Mouse (Mus musculus) neural tube, embryonic 14.5 days (tissue): ENCODE data around the gene Cfap97. TPM values are rescaled to one million over a fixed set of nuclear protein-coding genes. Genes with fewer than 3 reads are reported as not detected.
"Not testable (repeated sequence)": the region's sequence is repeated elsewhere in the genome, so short reads cannot be mapped to it uniquely, and the experiment has no call there.

Experiments used
- ATAC-seq: fragments of 200-750 bp; cut with Nextera tagmentation; 2 replicates; pipeline ENCODE4 v1.8.0; 2017; ENCODE audit warnings: low read depth, mild to moderate bottlenecking, moderate TSS enrichment, moderate library complexity
- H3K27ac ChIP-seq: fragments of 300-500 bp; sonication (generic); 2 replicates; pipeline ENCODE4 v1.5.1; 2014; ENCODE audit warnings: low read depth, mild to moderate bottlenecking, control low read depth, low read length, moderate library complexity, mixed read lengths
- H3K27me3 ChIP-seq: fragments of 300-500 bp; sonication (generic); 2 replicates; pipeline ENCODE4 v1.6.1; 2014; ENCODE audit warnings: low read length; ENCODE audit not compliant: control insufficient read depth, insufficient read depth
- H3K36me3 ChIP-seq: fragments of 300-500 bp; sonication (generic); 2 replicates; pipeline ENCODE4 v1.6.1; 2014; ENCODE audit warnings: low read length, mixed read lengths; ENCODE audit not compliant: control insufficient read depth, insufficient read depth
- H3K4me1 ChIP-seq: fragments of 300-500 bp; sonication (generic); 2 replicates; pipeline ENCODE4 v1.6.1; 2014; ENCODE audit warnings: low read length; ENCODE audit not compliant: control insufficient read depth, insufficient read depth
- H3K4me2 ChIP-seq: fragments of 300-500 bp; sonication (generic); 2 replicates; pipeline ENCODE4 v1.6.1; 2014; ENCODE audit warnings: mild to moderate bottlenecking, low read depth, low read length, control low read depth
- H3K4me3 ChIP-seq: fragments of 300-500 bp; sonication (generic); 2 replicates; pipeline ENCODE4 v1.5.1; 2014; ENCODE audit warnings: low read depth, low read length, control low read depth, mixed read lengths
- H3K9ac ChIP-seq: fragments of 300-500 bp; sonication (generic); replicated peaks from 2 replicates; pipeline ENCODE4 v1.6.1; 2014; ENCODE audit warnings: low read depth, mild to moderate bottlenecking, control low read depth, low read length, mixed read lengths
- H3K9me3 ChIP-seq: fragments of 300-500 bp; sonication (generic); 2 replicates; pipeline ENCODE4 v1.6.1; 2016; ENCODE audit warnings: low read length; ENCODE audit not compliant: control insufficient read depth
- WGBS: fragments of 180-500 bp; shearing (Covaris S2); extraction: QIAGEN DNeasy Blood & Tissue Kit; methylation state at CpG from one replicate; pipeline ENCODE4 v1.1.7; 2014; 5-methylcytosine and 5-hydroxymethylcytosine counted together
- polyA plus RNA-seq: library from polyadenylated mRNA; unstranded; fragments of >200 nt; fragmentation: Nextera tagmentation; extraction: Ambion mirVana; gene quantifications from 2 replicates; pipeline ENCODE4 v1.2.1, GENCODE M21; 2014

The Cfap97 gene
- polyA plus RNA-seq, 1 experiment from 2014 or later: 28.8 TPM

DNA sequence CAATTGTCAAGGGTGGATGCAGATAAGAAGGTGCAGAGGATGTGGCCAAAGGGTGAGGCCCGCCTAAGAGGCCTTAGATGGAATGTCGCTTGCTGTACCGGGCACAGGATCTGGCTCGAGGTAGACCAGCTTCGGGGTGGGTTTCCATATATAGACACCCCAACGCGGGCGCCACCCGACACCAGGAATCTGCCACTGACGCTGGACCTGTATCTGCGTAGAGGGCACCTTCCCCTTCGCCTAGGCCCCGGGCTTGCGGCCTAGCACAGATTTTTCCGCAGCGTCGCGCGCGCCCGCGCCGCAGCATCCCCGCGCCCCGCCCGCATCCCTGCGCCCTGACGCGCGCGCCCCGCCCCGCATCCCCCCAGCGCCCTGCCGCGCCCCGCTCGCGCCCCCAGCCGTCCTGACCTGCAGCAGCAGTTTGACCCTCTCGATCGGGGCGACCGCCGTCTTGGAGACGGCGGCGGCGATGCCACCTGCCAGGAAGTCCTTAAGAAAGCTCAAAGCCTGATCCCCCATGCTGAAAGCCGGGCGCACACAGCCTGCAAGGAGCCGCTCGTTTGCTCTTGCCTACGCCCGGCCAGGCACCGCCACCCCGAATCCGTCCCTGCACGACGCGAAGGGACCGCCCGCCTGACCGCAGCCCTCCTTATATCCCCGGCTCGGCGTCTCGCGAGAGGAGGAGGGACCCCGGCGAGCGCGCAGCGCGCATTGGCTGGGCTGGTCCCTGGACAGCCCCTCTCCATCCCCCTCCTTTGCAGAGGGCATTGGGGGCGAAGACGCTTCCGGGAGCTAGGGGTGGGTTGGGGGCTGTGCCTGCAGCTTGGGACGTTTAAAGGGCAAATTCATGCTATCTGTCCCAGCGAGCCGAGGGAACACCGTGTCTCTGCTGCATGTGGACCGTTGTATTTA, 59.1 kb downstream of the Cfap97 start, which contains the start of gene Slc25a4:
Gene Slc25a4 (minus strand): TSS at position 881 of the 912 bp plus-strand sequence.
- Histone ChIP-seq H3K4me1 (peaks cover 21% of the 10 kb centered on the region), H3K27me3 (no peaks in the 10 kb centered on the region), H3K9ac (peak within 1 kb of the TSS; percentile 80), H3K27ac (peak within 1 kb of the TSS; percentile 98), H3K36me3 (peaks cover 30% of the 10 kb centered on the region; the same call in 1 of the 2 replicates), H3K4me3 (peak within 1 kb of the TSS; percentile 82), H3K9me3 (no peaks in the 10 kb centered on the region), H3K4me2 (peak within 1 kb of the TSS; percentile 83)
- ATAC-seq: peak; percentile 97
- WGBS: under 1% methylated on average over 68 of the region's 84 CpGs

DNA sequence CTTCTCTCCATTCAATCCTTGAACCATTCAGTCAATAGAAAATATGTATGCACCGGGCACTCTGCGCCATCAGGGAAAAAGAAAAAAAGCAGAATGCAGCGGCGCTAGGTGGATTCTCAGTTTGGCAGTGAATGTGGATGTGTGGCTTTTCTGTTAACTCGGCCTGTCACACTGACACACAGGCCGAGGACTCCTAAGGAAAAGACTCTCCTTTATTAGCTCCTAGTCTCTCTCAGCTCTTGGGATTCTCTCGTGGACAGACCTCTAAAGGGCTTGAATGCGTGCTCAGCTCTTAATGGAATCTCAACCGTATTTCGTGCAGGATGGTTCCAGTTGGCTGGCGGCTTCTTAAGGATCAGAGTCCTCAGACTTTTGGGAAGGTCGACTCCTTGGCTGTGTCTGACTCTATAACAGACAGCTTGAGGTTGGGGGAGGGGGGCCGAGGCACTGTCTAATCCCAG, 60.1 kb downstream of the Cfap97 start:
- WGBS: 6% methylated on average over 13 of the region's 13 CpGs

DNA sequence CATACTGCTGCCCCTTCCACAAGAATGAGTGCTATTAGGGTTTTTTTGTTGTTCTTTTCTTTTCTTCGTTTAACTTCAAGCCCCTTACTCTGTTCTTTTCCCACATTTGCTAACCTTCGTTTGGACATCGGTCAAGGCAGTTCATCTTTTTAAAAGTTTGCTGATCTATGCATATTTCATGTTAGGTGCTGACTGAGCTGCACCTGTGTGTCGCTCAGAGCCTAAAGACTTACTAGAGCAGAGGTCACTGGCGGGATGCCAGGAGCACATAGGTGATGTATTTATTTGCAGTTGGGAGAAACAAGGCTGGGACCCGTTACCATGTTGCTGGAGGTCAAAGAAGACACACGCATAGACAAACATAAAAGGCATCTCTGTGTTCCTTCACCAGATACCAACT, 60.6 kb downstream of the Cfap97 start:
- H3K4me1 ChIP-seq: peaks cover 21% of the 10 kb centered on the region
- H3K4me3 ChIP-seq: no peak overlapping the region
- H3K9me3 ChIP-seq: no peaks in the 10 kb centered on the region
- H3K9ac ChIP-seq: no peak overlapping the region
- H3K4me2 ChIP-seq: no peak overlapping the region
- peaks cover 16% of the 10 kb centered on the region; the same call in 1 of the 2 replicates for H3K36me3 ChIP-seq
- no peaks in the 10 kb centered on the region for H3K27me3 ChIP-seq
- 37% methylated on average over 7 of the region's 7 CpGs for WGBS
- H3K27ac ChIP-seq: no peak overlapping the region
- ATAC-seq: no peak

More for the DNA sequence above, 60.1 kb downstream of the Cfap97 start:
- H3K9me3 ChIP-seq: no peaks in the 10 kb centered on the region
- peak overlapping the region; percentile 98 for H3K27ac ChIP-seq
- H3K27me3 ChIP-seq: no peaks in the 10 kb centered on the region
- ATAC-seq: 0 out of 2 replicates have a peak, but pooled peaks have one; percentile 2
- H3K4me2 ChIP-seq: peak overlapping the region; percentile 83
- H3K9ac ChIP-seq: peak overlapping the region; percentile 80
- peaks cover 21% of the 10 kb centered on the region for H3K4me1 ChIP-seq
- peak overlapping the region; percentile 82 for H3K4me3 ChIP-seq
- peaks cover 22% of the 10 kb centered on the region; the same call in 1 of the 2 replicates for H3K36me3 ChIP-seq

DNA sequence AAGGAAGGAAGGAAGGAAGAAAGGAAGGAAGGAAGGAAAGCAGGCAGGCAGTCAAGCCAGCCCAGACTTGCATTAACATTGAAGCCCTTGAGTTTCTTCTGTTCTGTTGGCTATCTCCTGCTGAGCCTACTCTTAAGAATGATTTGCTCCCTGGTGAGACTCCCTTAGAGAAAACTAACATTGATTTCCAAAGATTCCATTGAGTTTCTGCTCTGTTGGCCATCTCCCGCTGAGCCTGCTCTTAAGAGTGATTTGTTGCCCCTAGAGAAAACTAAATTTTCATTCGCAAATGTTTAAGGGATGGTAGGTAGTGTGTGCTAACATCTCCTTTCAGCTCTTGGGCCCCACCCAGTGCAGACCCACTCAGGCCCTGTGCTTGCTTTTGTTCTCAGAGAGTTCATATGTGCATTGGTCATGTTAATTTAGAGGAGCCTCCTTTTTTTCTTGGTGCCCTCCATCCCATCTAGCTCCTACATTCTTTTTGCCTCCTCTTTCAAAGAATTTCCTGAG, 62.5 kb downstream of the Cfap97 start:
- peaks cover 10% of the 10 kb centered on the region for H3K4me1 ChIP-seq

DNA sequence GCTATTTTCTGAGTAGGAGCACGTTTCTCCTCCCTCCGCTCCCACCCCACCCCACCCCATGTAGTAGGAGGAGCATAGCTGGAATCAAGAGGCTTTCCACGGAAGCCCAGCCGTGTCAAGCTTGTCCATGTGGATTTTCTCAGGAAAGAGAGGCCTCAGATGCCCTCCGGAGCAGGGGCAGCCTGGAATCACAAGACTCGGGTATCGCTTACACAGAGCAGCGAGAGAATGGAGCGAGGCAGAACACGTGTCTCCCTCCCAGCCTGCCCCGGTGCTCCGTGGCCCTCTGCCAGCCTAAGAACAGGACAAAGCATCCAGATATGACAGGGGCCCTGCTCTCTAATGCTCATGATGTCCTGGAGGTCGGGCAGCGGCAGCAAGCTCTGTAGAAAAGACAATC, 65.3 kb downstream of the Cfap97 start:
- 2% methylated on average over 14 of the region's 14 CpGs for WGBS
- peak overlapping the region; percentile 51 for H3K9ac ChIP-seq
- ATAC-seq: peak; percentile 91
- H3K4me3 ChIP-seq: peak overlapping the region; percentile 26
- no peaks in the 10 kb centered on the region for H3K9me3 ChIP-seq
- peak overlapping the region; percentile 80 for H3K27ac ChIP-seq
- no peaks in the 10 kb centered on the region; the same call in 1 of the 2 replicates for H3K4me1 ChIP-seq
- peak overlapping the region; percentile 56 for H3K4me2 ChIP-seq
- no peaks in the 10 kb centered on the region for H3K36me3 ChIP-seq
- H3K27me3 ChIP-seq: no peaks in the 10 kb centered on the region

More for the DNA sequence above, 62.5 kb downstream of the Cfap97 start:
- no peaks in the 10 kb centered on the region for H3K9me3 ChIP-seq
- no peaks in the 10 kb centered on the region for H3K27me3 ChIP-seq
- no peak for ATAC-seq
- H3K4me3 ChIP-seq: no peak overlapping the region
- no peak overlapping the region for H3K4me2 ChIP-seq
- H3K27ac ChIP-seq: no peak overlapping the region
- H3K36me3 ChIP-seq: 0 out of 2 replicates have a peak, but pooled peaks cover 1% of the 10 kb centered on the region
- no peak overlapping the region for H3K9ac ChIP-seq
- WGBS: 13% methylated on average over 2 of the region's 2 CpGs

DNA sequence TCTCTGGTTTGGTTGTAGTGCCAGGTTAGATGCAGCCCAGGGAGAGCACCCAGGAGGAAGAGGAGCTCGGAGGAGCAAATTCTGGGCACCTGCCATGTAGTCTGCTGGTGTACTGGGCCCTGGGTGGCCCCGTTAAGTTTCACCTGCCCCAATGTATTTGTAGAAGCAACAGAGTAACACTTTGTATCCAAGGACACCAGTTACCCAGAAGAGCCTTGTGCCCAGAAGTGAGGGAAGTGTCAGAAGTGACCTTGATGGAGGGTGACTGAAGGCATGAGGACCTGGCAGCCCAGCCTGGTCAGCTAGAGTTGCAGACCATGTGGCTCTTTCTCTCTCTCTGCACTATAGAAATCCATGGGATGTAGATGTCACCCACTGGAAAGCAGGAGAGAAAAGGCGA, 69.0 kb downstream of the Cfap97 start:
- 78% methylated on average over 3 of the region's 3 CpGs for whole genome bisulfite sequencing
- Histone ChIP-seq H3K9me3 (no peaks in the 10 kb centered on the region), H3K27ac (no peak overlapping the region), H3K36me3 (no peaks in the 10 kb centered on the region), H3K27me3 (no peaks in the 10 kb centered on the region), H3K9ac (no peak overlapping the region), H3K4me1 (no peaks in the 10 kb centered on the region; the same call in 1 of the 2 replicates), H3K4me2 (no peak overlapping the region), H3K4me3 (no peak overlapping the region)
- no peak for ATAC-seq

DNA sequence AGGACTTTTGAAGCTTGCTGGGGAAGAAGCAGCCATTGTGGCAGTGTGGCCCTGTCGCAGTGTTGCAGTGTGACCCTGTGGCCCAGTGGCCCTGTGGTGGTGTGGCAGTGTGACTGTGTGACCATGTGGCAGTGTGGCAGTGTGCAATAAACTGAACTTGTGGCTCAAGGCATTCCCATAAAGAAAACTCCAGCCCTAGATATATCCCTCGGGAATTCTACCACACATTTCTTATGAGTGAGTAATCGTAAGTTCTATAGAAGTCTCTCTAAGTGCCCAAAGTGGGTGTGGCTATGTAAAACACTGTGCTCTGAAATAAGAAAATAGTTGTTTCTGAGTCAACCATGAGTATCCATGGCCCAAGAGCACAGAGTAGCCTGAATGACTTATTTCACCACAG, 73.9 kb downstream of the Cfap97 start:
- no peaks in the 10 kb centered on the region for H3K4me1 ChIP-seq
- no peak overlapping the region for H3K4me3 ChIP-seq
- no peak overlapping the region for H3K9ac ChIP-seq
- 77% methylated on average over 3 of the region's 3 CpGs for WGBS
- no peak for ATAC-seq
- H3K27me3 ChIP-seq: no peaks in the 10 kb centered on the region
- no peak overlapping the region for H3K27ac ChIP-seq
- no peaks in the 10 kb centered on the region for H3K36me3 ChIP-seq
- no peaks in the 10 kb centered on the region for H3K9me3 ChIP-seq
- H3K4me2 ChIP-seq: no peak overlapping the region

DNA sequence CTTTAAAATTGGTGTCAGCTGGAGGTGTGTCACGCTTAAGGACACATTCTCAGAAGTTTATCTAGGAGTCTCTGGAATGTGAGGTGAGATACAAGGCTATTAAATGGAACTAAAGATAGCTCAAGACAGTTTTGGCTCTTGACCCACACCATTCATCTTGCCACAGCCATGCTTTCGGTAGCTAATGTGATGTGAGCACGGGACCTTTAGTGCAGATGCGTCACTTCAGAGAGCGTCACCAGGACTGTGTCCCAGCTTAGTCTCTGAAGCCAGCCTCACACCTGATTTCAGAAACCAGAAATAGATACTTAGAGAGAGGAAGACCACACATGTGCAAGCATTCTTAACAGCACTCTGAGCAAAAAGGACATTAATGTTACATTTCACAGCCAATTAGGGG, 75.1 kb downstream of the Cfap97 start:
- no peak for ATAC-seq
- Histone ChIP-seq H3K9ac (no peak overlapping the region), H3K4me1 (no peaks in the 10 kb centered on the region), H3K36me3 (no peaks in the 10 kb centered on the region), H3K9me3 (no peaks in the 10 kb centered on the region), H3K4me2 (no peak overlapping the region), H3K27ac (no peak overlapping the region), H3K27me3 (no peaks in the 10 kb centered on the region), H3K4me3 (no peak overlapping the region)
- 84% methylated on average over 5 of the region's 5 CpGs for WGBS

DNA sequence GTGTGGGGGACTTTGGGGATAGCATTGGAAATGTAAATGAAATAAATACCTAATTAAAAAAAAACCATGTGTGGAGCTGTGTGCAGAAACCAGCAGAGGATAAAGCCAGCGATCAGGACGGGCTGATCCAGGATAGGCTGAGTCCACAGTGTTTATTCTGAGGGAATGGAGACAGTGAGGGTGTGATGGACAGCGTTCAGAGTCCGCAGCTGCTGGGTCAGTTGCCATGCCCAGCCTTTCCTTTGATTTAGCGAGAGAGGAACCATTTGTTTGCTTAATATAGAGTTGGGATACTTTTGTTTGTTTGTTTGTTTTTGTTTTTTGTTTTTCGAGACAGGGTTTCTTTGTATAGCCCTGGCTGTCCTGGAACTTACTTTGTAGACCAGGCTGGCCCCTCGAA, 80.4 kb downstream of the Cfap97 start:
- H3K36me3 ChIP-seq, H3K4me1 ChIP-seq, H3K4me2 ChIP-seq, H3K27ac ChIP-seq, H3K9me3 ChIP-seq, H3K4me3 ChIP-seq, ATAC-seq, H3K27me3 ChIP-seq, H3K9ac ChIP-seq: not testable (repeated sequence)
- 84% methylated on average over 7 of the region's 7 CpGs for WGBS
